Mouse (Mus musculus) thymus, adult 2 months (tissue): ENCODE measurements at regions not wholly inside any gene's neighbourhood (a gene's known extent, or its start where the extent isn't known, plus 50 kb on each side); places are given as distances from the start of the nearest gene placed in this dataset.

Experiments
- CTCF ChIP-seq: fragments of 200-500 bp; IDR thresholded peaks from 2 replicates; pipeline ENCODE4 v1.5.1; 2012; ENCODE audit warnings: mild to moderate bottlenecking, control low read depth, low read length, moderate library complexity, borderline replicate concordance; ENCODE audit not compliant: control insufficient read depth, poor library complexity, insufficient read depth; ENCODE audit errors: extremely low read depth
- POLR2A ChIP-seq: fragments of 200-500 bp; IDR thresholded peaks from 2 replicates; pipeline ENCODE4 v1.6.1; 2012; ENCODE audit warnings: mild to moderate bottlenecking, low read length, control low read depth, moderate library complexity; ENCODE audit not compliant: control insufficient read depth, poor library complexity, insufficient read depth; ENCODE audit errors: extremely low read depth

DNA sequence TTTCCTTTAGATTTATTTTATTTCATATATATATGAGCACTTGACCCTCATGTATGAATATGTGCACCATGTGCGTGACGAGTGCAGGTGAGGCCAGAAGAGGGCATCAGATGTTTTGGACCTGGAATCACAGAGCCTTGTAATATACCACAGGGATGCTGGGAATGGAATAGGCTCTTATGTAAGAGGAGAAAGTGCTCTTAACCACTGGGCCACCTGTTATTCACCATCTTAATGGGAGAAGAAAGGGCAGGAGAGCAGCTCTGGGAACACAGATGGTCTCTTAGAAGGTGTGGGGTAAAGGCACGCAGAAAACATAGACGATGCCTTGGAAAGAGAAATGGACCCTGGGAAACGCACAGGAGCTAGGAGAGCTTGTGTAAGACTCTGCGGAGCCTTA lies 61.3 kb downstream of the H2al2a start:
- no peak for TF ChIP-seq POLR2A
- no peak for TF ChIP-seq CTCF
